Mouse (Mus musculus): ENCODE measurements at regions not wholly inside any gene's neighbourhood (a gene's known extent, or its start where the extent isn't known, plus 50 kb on each side); places are given as distances from the start of the nearest gene placed in this dataset.

DNA sequence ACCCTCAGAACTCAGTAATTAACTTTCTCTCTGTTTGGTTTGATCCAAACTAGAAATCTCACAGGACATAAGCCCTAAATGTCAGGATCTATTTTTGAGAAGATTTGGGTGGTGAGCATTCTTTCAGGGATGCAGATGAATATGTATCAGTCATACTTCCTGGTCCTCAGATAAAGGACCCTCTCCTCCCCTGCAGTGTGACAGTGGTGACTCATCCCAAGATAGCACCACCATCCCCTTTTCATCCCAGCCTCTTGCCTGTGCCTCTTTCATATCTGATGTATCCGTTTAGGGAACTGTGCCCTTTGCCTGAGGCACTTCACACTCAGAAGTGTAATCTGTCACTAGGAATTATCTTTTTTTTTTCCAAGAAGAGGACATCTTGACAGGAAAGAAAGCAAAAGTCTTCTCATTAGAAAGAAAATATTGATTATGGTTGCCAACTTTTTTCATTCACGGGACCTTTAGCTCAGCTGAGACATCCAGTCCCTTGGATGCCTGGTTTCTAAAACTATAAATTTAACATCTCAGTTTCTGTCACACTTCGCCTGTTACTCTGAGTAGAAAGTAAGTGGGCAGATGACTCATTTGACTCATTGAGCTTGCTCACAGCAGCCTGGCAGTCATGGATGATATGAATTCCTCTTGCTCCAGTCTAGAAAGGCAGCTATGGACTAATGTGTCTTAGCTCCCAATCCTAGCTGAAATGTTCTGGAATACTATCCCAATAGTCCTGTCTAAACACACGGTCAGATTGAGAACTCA is 284.1 kb upstream of the Mctp2 start:
- TF ChIP-seq TAL1 (IDR thresholded peaks at IDR 0.05; ENCODE audit: low read length) (no peak), GATA1 (IDR thresholded peaks at IDR 0.05; ENCODE audit: low read depth, low read length) (no peak), CTCF (IDR thresholded peaks at IDR 0.05 in 2 of 3, conservative IDR thresholded peaks at IDR 0.05 in 1 of 3; ENCODE audit: control insufficient read depth in 1 of 3, insufficient read depth in 1 of 3, low read depth in 2 of 3, low read length in 3 of 3, poor library complexity in 1 of 3, severe bottlenecking in 1 of 3) (no peak), POLR2A (IDR thresholded peaks at IDR 0.05; ENCODE audit: control insufficient read depth in 1 of 2, insufficient read depth in 1 of 2, low read depth in 1 of 2, low read length in 2 of 2, poor library complexity in 1 of 2) (no peak), BHLHE40 (IDR thresholded peaks at IDR 0.05; ENCODE audit: borderline replicate concordance, low read depth, low read length) (no peak), CHD2 (IDR thresholded peaks at IDR 0.05; ENCODE audit: low read length) (no peak), HCFC1 (IDR thresholded peaks at IDR 0.05; ENCODE audit: low read depth, low read length) (no peak), NELFE (IDR thresholded peaks at IDR 0.05; ENCODE audit: low read depth, low read length) (no peak), EP300 (IDR thresholded peaks at IDR 0.05; ENCODE audit: low read depth in 1 of 2, low read length in 2 of 2) (no peak), RAD21 (IDR thresholded peaks at IDR 0.05; ENCODE audit: low read depth, low read length) (no peak), ETS1 (IDR thresholded peaks at IDR 0.05; ENCODE audit: low read depth, low read length) (no peak), SIN3A (IDR thresholded peaks at IDR 0.05; ENCODE audit: low read length) (no peak), MAFK (IDR thresholded peaks at IDR 0.05; ENCODE audit: borderline replicate concordance, low read depth, low read length) (no peak), MAX (IDR thresholded peaks at IDR 0.05; ENCODE audit: low read length) (no peak)

All from MEL (cell line).